In genomic region chr15:100636700-100637501, GRCm38 (mm10) we compare ENCODE assay signal across 8 mouse cellular contexts. TPM values are rescaled to one million over a fixed set of nuclear protein-coding genes. Genes with fewer than 3 reads are reported as not detected.
DNase-seq lines count a peak whose midpoint lies in the region; ATAC-seq and TF ChIP-seq lines count a peak whose summit lies in the region.

Gene Smagp (minus strand): TSS chr15:100636940.

- peak; percentile 43 for ATAC-seq in inflammation-experienced regulatory T-cells, adult 6 months
- peak; percentile 52; the same call in 1 of the 2 replicates for ATAC-seq in liver, embryonic 14.5 days (ENCODE audit: insufficient read depth)
- ATAC-seq in neural tube, embryonic 11.5 days (ENCODE audit: insufficient read depth, low FRiP score, low TSS enrichment) = no peak

- DNase-seq in adrenal gland, adult 2 months = peak; percentile 83
- DNase-seq in gastrocnemius, postnatal 14 days = peak; percentile 50
- no peak for DNase-seq in liver, embryonic 14.5 days (ENCODE audit: low read depth in 3 of 3, low spot score in 3 of 3)
- DNase-seq in neural tube, embryonic 11.5 days (ENCODE audit: low spot score) = no peak
- DNase-seq in frontal cortex, postnatal 10 days (ENCODE audit: low spot score in 2 of 2) = no peak
- no peak for DNase-seq in cerebellum, adult 8-10 months

- intact Hi-C loops in gastrocnemius, postnatal 14 days (cut with DNase I; ENCODE audit: low total_unique reads) = no loop called here

- H3K27ac ChIP-seq in liver, embryonic 14.5 days = no peak within 1 kb of the TSS
- H3K27ac ChIP-seq in neural tube, embryonic 11.5 days (ENCODE audit: low read depth, low read length) = no peak within 1 kb of the TSS

- no peak for TF ChIP-seq EP300 in liver, embryonic 14.5 days (IDR thresholded peaks at IDR 0.05; ENCODE audit: low read depth)

- H3K4me1 ChIP-seq in liver, embryonic 14.5 days (replicated peaks; ENCODE audit: control insufficient read depth in 2 of 2, insufficient read depth in 2 of 2, low read length in 1 of 2) = peaks cover 0 to 9% of the 10 kb centered on the region in 2 experiments; a peak in 2 of 4 replicates
- H3K4me1 ChIP-seq in neural tube, embryonic 11.5 days (ENCODE audit: control insufficient read depth, insufficient read depth, low read length) = peaks cover 11% of the 10 kb centered on the region

- peak within 1 kb of the TSS; percentile 68 for H3K4me2 ChIP-seq in liver, embryonic 14.5 days (ENCODE audit: low read depth)
- H3K4me2 ChIP-seq in neural tube, embryonic 11.5 days (ENCODE audit: low read depth) = peak within 1 kb of the TSS; percentile 77

- no peak for TF ChIP-seq CTCF in C2C12 (IDR thresholded peaks at IDR 0.05; ENCODE audit: control insufficient read depth, insufficient read depth, insufficient read length)
- TF ChIP-seq CTCF in liver, embryonic 14.5 days (IDR thresholded peaks at IDR 0.05; ENCODE audit: low read depth) = no peak

- H3K36me3 ChIP-seq in C2C12 (ENCODE audit: control insufficient read depth, insufficient read depth) = no peaks in the 10 kb centered on the region
- H3K36me3 ChIP-seq in liver, embryonic 14.5 days (replicated peaks; ENCODE audit: control insufficient read depth, insufficient read depth, low read depth) = no peaks in the 10 kb centered on the region
- no peaks in the 10 kb centered on the region for H3K36me3 ChIP-seq in neural tube, embryonic 11.5 days (ENCODE audit: control insufficient read depth, insufficient read depth, low read length)

- H3K9me3 ChIP-seq in liver, embryonic 14.5 days (ENCODE audit: control insufficient read depth, low read length) = no peaks in the 10 kb centered on the region
- no peaks in the 10 kb centered on the region for H3K9me3 ChIP-seq in neural tube, embryonic 11.5 days (ENCODE audit: control insufficient read depth, low read length)

- no peak within 1 kb of the TSS for H3K4me3 ChIP-seq in C2C12 (ENCODE audit: insufficient read depth, poor library complexity, severe bottlenecking)
- peak within 1 kb of the TSS; percentile 46 to 47 for H3K4me3 ChIP-seq in liver, embryonic 14.5 days (ENCODE audit: insufficient read depth in 1 of 2, low read depth in 2 of 2, low read length in 2 of 2)
- H3K4me3 ChIP-seq in neural tube, embryonic 11.5 days (ENCODE audit: low read depth, low read length) = peak within 1 kb of the TSS; percentile 44

- H3K27me3 ChIP-seq in C2C12 (ENCODE audit: control insufficient read depth, insufficient read depth, insufficient read length) = peaks cover 46% of the 10 kb centered on the region
- peaks cover 42% of the 10 kb centered on the region for H3K27me3 ChIP-seq in liver, embryonic 14.5 days (ENCODE audit: control insufficient read depth, insufficient read depth, low read length)
- H3K27me3 ChIP-seq in neural tube, embryonic 11.5 days (ENCODE audit: control insufficient read depth, insufficient read depth, low read length) = peaks cover 44% of the 10 kb centered on the region

- no peak within 1 kb of the TSS; the same call in 1 of the 2 replicates for H3K9ac ChIP-seq in liver, embryonic 14.5 days (replicated peaks)
- H3K9ac ChIP-seq in neural tube, embryonic 11.5 days (ENCODE audit: low read length) = peak within 1 kb of the TSS; percentile 1; the same call in 1 of the 2 replicates

- WGBS in liver, embryonic 14.5 days (ENCODE audit: insufficient replicate concordance) = under 1% methylated on average over 73 of the region's 77 CpGs
- under 1% methylated on average over 75 of the region's 77 CpGs for WGBS in neural tube, embryonic 11.5 days

- H3K79me2 ChIP-seq in C2C12 (ENCODE audit: control insufficient read depth, insufficient read depth) = no peaks in the 10 kb centered on the region

- peak within 1 kb of the TSS; percentile 0 for H3ac ChIP-seq in C2C12 (ENCODE audit: control insufficient read depth, insufficient read length, low read depth)

- no peaks in the 10 kb centered on the region for H3K79me3 ChIP-seq in C2C12 (ENCODE audit: low read depth)

TF ChIP-seq in C2C12, 6 proteins besides CTCF, POLR2A, EP300 and RAD21:
- TF ChIP-seq MAX (IDR thresholded peaks at IDR 0.05) (no peak), MYOG (IDR thresholded peaks at IDR 0.05; ENCODE audit: control insufficient read depth, extremely low read depth, insufficient read length) (no peak), CEBPB (IDR thresholded peaks at IDR 0.05; ENCODE audit: low read depth) (no peak), MYOD1 (IDR thresholded peaks at IDR 0.05; ENCODE audit: control insufficient read depth, insufficient read length, low read depth) (no peak), FOSL1 (IDR thresholded peaks at IDR 0.05; ENCODE audit: insufficient read depth, low read length, poor library complexity, severe bottlenecking) (no peak), USF1 (IDR thresholded peaks at IDR 0.05; ENCODE audit: low read depth) (no peak)

RNA-seq across cellular contexts. Expression of gene Smagp, which starts in this region (rescaled TPM):
- polyA plus RNA-seq in C2C12 (2012; fragmentation: generic; extraction: Trizol) = 0.21 TPM
- total RNA-seq in adrenal gland, adult 2 months (2021) = 10 to 100 TPM; 41.7 to 44.2 TPM
- polyA plus RNA-seq in adrenal gland, adult 2 months (2012; rRNA removed) = 35.1 and 40.6 TPM in 2 replicates
- 1 to 10 TPM; 6.0 to 6.4 TPM for total RNA-seq in gastrocnemius, postnatal 14 days (2021)
- 1 to 10 TPM in 1 of 3 experiments, not detected in 2; 1.3 TPM for polyA plus RNA-seq in inflammation-experienced regulatory T-cells, adult 6 months (2017; shearing (Covaris generic))
- 7.3 TPM in 2 replicates for polyA plus RNA-seq in liver, embryonic 14.5 days (2012; rRNA removed)
- 6.8 and 7.0 TPM in 2 replicates for polyA plus RNA-seq in liver, embryonic 14.5 days (2014; fragmentation: Nextera tagmentation; extraction: Ambion mirVana)
- polyA plus RNA-seq in neural tube, embryonic 11.5 days (2014; fragmentation: Nextera tagmentation; extraction: Ambion mirVana) = 3.7 and 3.8 TPM in 2 replicates

Comparison
In these comparisons a context has a peak if more than half of its experiments do, and no peak if none do; other contexts are left out.
1. RNA of gene Smagp (total RNA-seq): 41.7 to 44.2 TPM in adrenal gland, adult 2 months; 6.0 to 6.4 TPM in gastrocnemius, postnatal 14 days; every median in the first group is over 4 times any median in the second.
2. DNase-seq: peak in adrenal gland, adult 2 months (single experiment) and gastrocnemius, postnatal 14 days (single experiment); none in liver, embryonic 14.5 days (0 of 3), neural tube, embryonic 11.5 days (single experiment), frontal cortex, postnatal 10 days (0 of 2) and cerebellum, adult 8-10 months (single experiment).